Mouse (Mus musculus): ENCODE results near the gene Cep170b. TPM values are rescaled to one million over a fixed set of nuclear protein-coding genes. Genes with fewer than 3 reads are reported as not detected.

The Cep170b gene
- polyA plus RNA-seq, 1 experiment from 2014 or later = 20.8 TPM

GRCm38 (mm10) chr12:112732591-112732990, 12.3 kb downstream of the Cep170b start:
- no peaks in the 10 kb centered on the region for H3K27me3 ChIP-seq
- no peaks in the 10 kb centered on the region for H3K9me3 ChIP-seq
- WGBS = 84% methylated on average over 10 of the region's 10 CpGs
- H3K36me3 ChIP-seq = peaks cover 27% of the 10 kb centered on the region; the same call in 1 of the 2 replicates
- H3K4me1 ChIP-seq = 0 out of 2 replicates have a peak, but pooled peaks cover 2% of the 10 kb centered on the region
- H3K4me2 ChIP-seq = no peak overlapping the region
- no peak for ATAC-seq (ENCODE audit: borderline replicate concordance, extremely low read depth, low FRiP score, low TSS enrichment)
- no peak overlapping the region for H3K9ac ChIP-seq
- H3K4me3 ChIP-seq = no peak overlapping the region
- no peak overlapping the region for H3K27ac ChIP-seq

GRCm38 (mm10) chr12:112734108-112734820, 14.0 kb downstream of the Cep170b start:
- H3K27ac ChIP-seq = no peak overlapping the region
- H3K4me2 ChIP-seq = no peak overlapping the region
- ATAC-seq (ENCODE audit: borderline replicate concordance, extremely low read depth, low FRiP score, low TSS enrichment) = no peak
- peaks cover 42% of the 10 kb centered on the region for H3K36me3 ChIP-seq
- no peaks in the 10 kb centered on the region for H3K9me3 ChIP-seq
- no peaks in the 10 kb centered on the region for H3K4me1 ChIP-seq
- H3K27me3 ChIP-seq = no peaks in the 10 kb centered on the region
- no peak overlapping the region for H3K4me3 ChIP-seq
- WGBS = 61% methylated on average over 2 of the region's 2 CpGs
- no peak overlapping the region for H3K9ac ChIP-seq

GRCm38 (mm10) chr12:112734881-112735655, 14.8 kb downstream of the Cep170b start:
- WGBS = 84% methylated on average over 19 of the region's 19 CpGs
- Histone ChIP-seq H3K9me3 (no peaks in the 10 kb centered on the region), H3K9ac (no peak overlapping the region), H3K4me2 (no peak overlapping the region), H3K36me3 (peaks cover 43% of the 10 kb centered on the region), H3K4me1 (no peaks in the 10 kb centered on the region), H3K27ac (no peak overlapping the region), H3K27me3 (no peaks in the 10 kb centered on the region), H3K4me3 (no peak overlapping the region)
- ATAC-seq (ENCODE audit: borderline replicate concordance, extremely low read depth, low FRiP score, low TSS enrichment) = no peak

GRCm38 (mm10) chr12:112735896-112736635, 15.8 kb downstream of the Cep170b start:
- ATAC-seq (ENCODE audit: borderline replicate concordance, extremely low read depth, low FRiP score, low TSS enrichment) = no peak
- no peak overlapping the region for H3K4me3 ChIP-seq
- H3K27me3 ChIP-seq = no peaks in the 10 kb centered on the region
- no peak overlapping the region for H3K9ac ChIP-seq
- 87% methylated on average over 29 of the region's 29 CpGs for WGBS
- H3K27ac ChIP-seq = no peak overlapping the region
- peaks cover 43% of the 10 kb centered on the region for H3K36me3 ChIP-seq
- H3K4me2 ChIP-seq = no peak overlapping the region
- H3K9me3 ChIP-seq = no peaks in the 10 kb centered on the region
- no peaks in the 10 kb centered on the region for H3K4me1 ChIP-seq

- no peak overlapping the region for H3K4me2 ChIP-seq
- H3K36me3 ChIP-seq = peaks cover 43% of the 10 kb centered on the region
- no peaks in the 10 kb centered on the region for H3K9me3 ChIP-seq
- 81% methylated on average over 10 of the region's 10 CpGs for WGBS
- ATAC-seq (ENCODE audit: borderline replicate concordance, extremely low read depth, low FRiP score, low TSS enrichment) = no peak
- H3K27ac ChIP-seq = no peak overlapping the region
- H3K4me1 ChIP-seq = no peaks in the 10 kb centered on the region
- no peak overlapping the region for H3K9ac ChIP-seq
- H3K4me3 ChIP-seq = no peak overlapping the region
- H3K27me3 ChIP-seq = no peaks in the 10 kb centered on the region
Measured at GRCm38 (mm10) chr12:112736636-112736925, 16.3 kb downstream of the Cep170b start.

GRCm38 (mm10) chr12:112737081-112737480, 16.8 kb downstream of the Cep170b start:
- whole genome bisulfite sequencing = 82% methylated on average over 7 of the region's 7 CpGs
- H3K36me3 ChIP-seq = peaks cover 39% of the 10 kb centered on the region

GRCm38 (mm10) chr12:112737761-112738160, 17.5 kb downstream of the Cep170b start:
- H3K4me1 ChIP-seq = peaks cover under 1% of the 10 kb centered on the region; the same call in 1 of the 2 replicates
- no peak overlapping the region for H3K9ac ChIP-seq
- H3K36me3 ChIP-seq = peaks cover 36% of the 10 kb centered on the region
- no peak overlapping the region for H3K4me3 ChIP-seq
- no peak overlapping the region for H3K27ac ChIP-seq
- 91% methylated on average over 14 of the region's 14 CpGs for WGBS
- no peak for ATAC-seq (ENCODE audit: borderline replicate concordance, extremely low read depth, low FRiP score, low TSS enrichment)
- H3K4me2 ChIP-seq = no peak overlapping the region
- no peaks in the 10 kb centered on the region for H3K9me3 ChIP-seq
- no peaks in the 10 kb centered on the region for H3K27me3 ChIP-seq

More at GRCm38 (mm10) chr12:112737081-112737480, 16.8 kb downstream of the Cep170b start:
- no peak for ATAC-seq (ENCODE audit: borderline replicate concordance, extremely low read depth, low FRiP score, low TSS enrichment)
- H3K4me1 ChIP-seq = no peaks in the 10 kb centered on the region
- H3K4me2 ChIP-seq = no peak overlapping the region
- no peak overlapping the region for H3K27ac ChIP-seq
- H3K4me3 ChIP-seq = no peak overlapping the region
- no peak overlapping the region for H3K9ac ChIP-seq
- H3K27me3 ChIP-seq = no peaks in the 10 kb centered on the region
- no peaks in the 10 kb centered on the region for H3K9me3 ChIP-seq

- no peak overlapping the region for H3K27ac ChIP-seq
- H3K27me3 ChIP-seq = no peaks in the 10 kb centered on the region
- H3K36me3 ChIP-seq = peaks cover 36% of the 10 kb centered on the region
- peaks cover 7% of the 10 kb centered on the region; the same call in 1 of the 2 replicates for H3K4me1 ChIP-seq
- WGBS = 89% methylated on average over 31 of the region's 31 CpGs
- no peak for ATAC-seq (ENCODE audit: borderline replicate concordance, extremely low read depth, low FRiP score, low TSS enrichment)
- no peak overlapping the region for H3K4me3 ChIP-seq
- no peak overlapping the region for H3K4me2 ChIP-seq
- no peak overlapping the region for H3K9ac ChIP-seq
- H3K9me3 ChIP-seq = no peaks in the 10 kb centered on the region
Measured at GRCm38 (mm10) chr12:112738281-112739022, 18.2 kb downstream of the Cep170b start.

- Histone ChIP-seq H3K9ac (no peak overlapping the region), H3K4me3 (no peak overlapping the region), H3K4me1 (peaks cover 7% of the 10 kb centered on the region; the same call in 1 of the 2 replicates), H3K4me2 (no peak overlapping the region), H3K27ac (no peak overlapping the region), H3K9me3 (no peaks in the 10 kb centered on the region), H3K27me3 (no peaks in the 10 kb centered on the region), H3K36me3 (peaks cover 36% of the 10 kb centered on the region)
- ATAC-seq (ENCODE audit: borderline replicate concordance, extremely low read depth, low FRiP score, low TSS enrichment) = no peak
- 89% methylated on average over 24 of the region's 24 CpGs for WGBS
Measured at GRCm38 (mm10) chr12:112739023-112739568, 18.8 kb downstream of the Cep170b start.

GRCm38 (mm10) chr12:112742768-112743167, 22.5 kb downstream of the Cep170b start:
- no peak for ATAC-seq (ENCODE audit: borderline replicate concordance, extremely low read depth, low FRiP score, low TSS enrichment)
- H3K4me1 ChIP-seq = peaks cover 18% of the 10 kb centered on the region; the same call in 1 of the 2 replicates
- 51% methylated on average over 6 of the region's 6 CpGs for WGBS
- no peak overlapping the region for H3K9ac ChIP-seq
- H3K9me3 ChIP-seq = no peaks in the 10 kb centered on the region
- no peak overlapping the region for H3K4me3 ChIP-seq
- no peaks in the 10 kb centered on the region for H3K27me3 ChIP-seq
- peaks cover 22% of the 10 kb centered on the region for H3K36me3 ChIP-seq
- no peak overlapping the region for H3K4me2 ChIP-seq
- H3K27ac ChIP-seq = peak overlapping the region; percentile 8; the same call in 1 of the 2 replicates
